Mouse (Mus musculus): ENCODE data around the gene Ndufaf4.
"Not testable (repeated sequence)": the region's sequence is repeated elsewhere in the genome, so short reads cannot be mapped to it uniquely, and the experiment has no call there.

Ndufaf4 gene
- long read RNA-seq, experiment 1, transcript Ndufaf4-201 (3 exons, 3,632 nt) = major isoform, 27 of 42 reads
- long read RNA-seq, experiment 1, transcript Ndufaf4-202 (2 exons, 2,358 nt) = minor isoform, 10 of 42 reads
- long read RNA-seq, experiment 1, partial matches to known transcripts = 0 of 42 reads
- long read RNA-seq, experiment 1, other reads (novel, unspliced or antisense) = 5 of 42 reads
- long read RNA-seq, experiment 2, transcript Ndufaf4-201 (3 exons, 3,632 nt) = major isoform, 28 of 36 reads
- long read RNA-seq, experiment 2, transcript Ndufaf4-202 (2 exons, 2,358 nt) = minor isoform, 5 of 36 reads
- long read RNA-seq, experiment 2, partial matches to known transcripts = 0 of 36 reads
- long read RNA-seq, experiment 2, other reads (novel, unspliced or antisense) = 3 of 36 reads

- intact Hi-C loops (cut with DNase I) = loop anchor here (1.0 kb wide), 1 partner anchor 178 kb away; no protein-coding TSS in a partner anchor
Observed at GRCm38 (mm10) chr4:24897851-24898515, at the start of gene Ndufaf4. Ndufaf4 (plus strand) TSS chr4:24898083.

GRCm38 (mm10) chr4:24850401-24851325 lies 47.2 kb upstream of the Ndufaf4 start, which contains the start of gene Klhl32:
Klhl32 (minus strand) TSS chr4:24851124.
- intact Hi-C loops (cut with DNase I) = no loop called here

GRCm38 (mm10) chr4:24865691-24866090 lies 32.2 kb upstream of the Ndufaf4 start:
- intact Hi-C loops (cut with DNase I) = no loop called here

GRCm38 (mm10) chr4:24869230-24869629 lies 28.7 kb upstream of the Ndufaf4 start:
- intact Hi-C loops (cut with DNase I) = no loop called here

- intact Hi-C loops (cut with DNase I) = not testable (repeated sequence)
Observed at GRCm38 (mm10) chr4:24889386-24889785, 8.5 kb upstream of the Ndufaf4 start.

- intact Hi-C loops (cut with DNase I) = not testable (repeated sequence)
Observed at GRCm38 (mm10) chr4:24892293-24892692, 5.6 kb upstream of the Ndufaf4 start.

GRCm38 (mm10) chr4:24894625-24895024 lies 3.3 kb upstream of the Ndufaf4 start:
- intact Hi-C loops (cut with DNase I) = no loop called here

- intact Hi-C loops (cut with DNase I) = loop anchor here (1.0 kb wide), 1 partner anchor 177 kb away; no protein-coding TSS in a partner anchor
Observed at GRCm38 (mm10) chr4:24896829-24897228, 1.1 kb upstream of the Ndufaf4 start.

- intact Hi-C loops (cut with DNase I) = loop anchor here (1.0 kb wide), 1 partner anchor 177 kb away; no protein-coding TSS in a partner anchor
Observed at GRCm38 (mm10) chr4:24897351-24897750, 532 bp upstream of the Ndufaf4 start.

GRCm38 (mm10) chr4:24898636-24899035 lies 753 bp downstream of the Ndufaf4 start:
- intact Hi-C loops (cut with DNase I) = no loop called here

- intact Hi-C loops (cut with DNase I) = no loop called here
Observed at GRCm38 (mm10) chr4:24899146-24899545, 1.3 kb downstream of the Ndufaf4 start.

GRCm38 (mm10) chr4:24907745-24908144 lies 9.9 kb downstream of the Ndufaf4 start:
- intact Hi-C loops (cut with DNase I) = loop anchor here (5.0 to 10.0 kb wide), 3 partner anchors 130 to 347 kb away; no protein-coding TSS in a partner anchor

- intact Hi-C loops (cut with DNase I) = no loop called here
Observed at GRCm38 (mm10) chr4:24915631-24916030, 17.7 kb downstream of the Ndufaf4 start.

- intact Hi-C loops (cut with DNase I) = no loop called here
Observed at GRCm38 (mm10) chr4:24920006-24920577, 22.2 kb downstream of the Ndufaf4 start.

GRCm38 (mm10) chr4:24924726-24925125 lies 26.8 kb downstream of the Ndufaf4 start:
- intact Hi-C loops (cut with DNase I) = no loop called here

GRCm38 (mm10) chr4:24928260-24928780 lies 30.4 kb downstream of the Ndufaf4 start:
- intact Hi-C loops (cut with DNase I) = no loop called here

GRCm38 (mm10) chr4:24928926-24929325 lies 31.0 kb downstream of the Ndufaf4 start:
- intact Hi-C loops (cut with DNase I) = no loop called here

- intact Hi-C loops (cut with DNase I) = no loop called here
Observed at GRCm38 (mm10) chr4:24942728-24943424, 45.0 kb downstream of the Ndufaf4 start.
